Mouse (Mus musculus): Measurements from ENCODE around the gene Ablim2. TPM values are rescaled to one million over a fixed set of nuclear protein-coding genes. Genes with fewer than 3 reads are reported as not detected.

The Ablim2 gene
- total RNA-seq, 2 experiments from 2014 or later, result 20.7 to 21.0 TPM

GRCm38 (mm10) chr5:35762850-35763249 is 5.2 kb downstream of the Ablim2 start:
- intact Hi-C loops (cut with DNase I), result no loop called here
- no peak for DNase-seq

- no peak for DNase-seq
- intact Hi-C loops (cut with DNase I), result no loop called here
These were observed 8.2 kb downstream of the Ablim2 start for GRCm38 (mm10) chr5:35765909-35766308.

- DNase-seq, result no peak
- intact Hi-C loops (cut with DNase I), result no loop called here
These were observed 10.8 kb downstream of the Ablim2 start for GRCm38 (mm10) chr5:35768525-35768924.

GRCm38 (mm10) chr5:35768997-35769396 is 11.3 kb downstream of the Ablim2 start:
- intact Hi-C loops (cut with DNase I), result no loop called here

GRCm38 (mm10) chr5:35770246-35770645 is 12.6 kb downstream of the Ablim2 start:
- intact Hi-C loops (cut with DNase I), result no loop called here
- DNase-seq, result no peak

More at GRCm38 (mm10) chr5:35768997-35769396, 11.3 kb downstream of the Ablim2 start:
- no peak for DNase-seq

GRCm38 (mm10) chr5:35770891-35771663 is 13.4 kb downstream of the Ablim2 start:
- DNase-seq, result peak; percentile 48 to 55

GRCm38 (mm10) chr5:35773274-35774136 is 15.8 kb downstream of the Ablim2 start:
- intact Hi-C loops (cut with DNase I), result no loop called here
- no peak for DNase-seq

More at GRCm38 (mm10) chr5:35770891-35771663, 13.4 kb downstream of the Ablim2 start:
- intact Hi-C loops (cut with DNase I), result no loop called here

- no peak for DNase-seq
- intact Hi-C loops (cut with DNase I), result no loop called here
These were observed 16.4 kb downstream of the Ablim2 start for GRCm38 (mm10) chr5:35774137-35774424.

GRCm38 (mm10) chr5:35781116-35781515 is 23.4 kb downstream of the Ablim2 start:
- intact Hi-C loops (cut with DNase I), result no loop called here
- no peak for DNase-seq

GRCm38 (mm10) chr5:35782648-35783180 is 25.0 kb downstream of the Ablim2 start:
- intact Hi-C loops (cut with DNase I), result no loop called here

GRCm38 (mm10) chr5:35785853-35786252 is 28.2 kb downstream of the Ablim2 start:
- intact Hi-C loops (cut with DNase I), result no loop called here
- DNase-seq, result no peak

More at GRCm38 (mm10) chr5:35782648-35783180, 25.0 kb downstream of the Ablim2 start:
- DNase-seq, result no peak

- no peak for DNase-seq
- intact Hi-C loops (cut with DNase I), result no loop called here
These were observed 30.2 kb downstream of the Ablim2 start for GRCm38 (mm10) chr5:35787847-35788246.

- no peak for DNase-seq
- intact Hi-C loops (cut with DNase I), result no loop called here
These were observed 31.0 kb downstream of the Ablim2 start for GRCm38 (mm10) chr5:35788719-35789118.

- no peak for DNase-seq
These were observed 32.0 kb downstream of the Ablim2 start for GRCm38 (mm10) chr5:35789697-35790096.

GRCm38 (mm10) chr5:35790387-35791065 is 32.8 kb downstream of the Ablim2 start:
- intact Hi-C loops (cut with DNase I), result no loop called here
- no peak for DNase-seq

More at GRCm38 (mm10) chr5:35789697-35790096, 32.0 kb downstream of the Ablim2 start:
- intact Hi-C loops (cut with DNase I), result no loop called here

- intact Hi-C loops (cut with DNase I), result loop anchor here (2.0 kb wide), 1 partner anchor 63 kb away; no protein-coding TSS in a partner anchor
- DNase-seq, result no peak
These were observed 36.3 kb downstream of the Ablim2 start for GRCm38 (mm10) chr5:35793971-35794370.

GRCm38 (mm10) chr5:35794942-35795341 is 37.3 kb downstream of the Ablim2 start:
- DNase-seq, result no peak
- intact Hi-C loops (cut with DNase I), result loop anchor here (2.0 to 5.0 kb wide), 2 partner anchors 62 to 182 kb away; no protein-coding TSS in a partner anchor

GRCm38 (mm10) chr5:35795481-35796048 is 37.9 kb downstream of the Ablim2 start:
- intact Hi-C loops (cut with DNase I), result loop anchor here (2.0 to 5.0 kb wide), 2 partner anchors 61 to 182 kb away; no protein-coding TSS in a partner anchor

GRCm38 (mm10) chr5:35796136-35796535 is 38.5 kb downstream of the Ablim2 start:
- DNase-seq, result no peak
- intact Hi-C loops (cut with DNase I), result loop anchor here (5.0 kb wide), 1 partner anchor 181 kb away; no protein-coding TSS in a partner anchor

More at GRCm38 (mm10) chr5:35795481-35796048, 37.9 kb downstream of the Ablim2 start:
- peak; percentile 68 to 73 for DNase-seq

- DNase-seq, result no peak
- intact Hi-C loops (cut with DNase I), result loop anchor here (5.0 kb wide), 1 partner anchor 178 kb away; no protein-coding TSS in a partner anchor
These were observed 41.4 kb downstream of the Ablim2 start for GRCm38 (mm10) chr5:35799090-35799489.

Data from heart, postnatal 36 days (tissue).